Mouse (Mus musculus): ENCODE results near the gene Cpeb3. TPM values are rescaled to one million over a fixed set of nuclear protein-coding genes. Genes with fewer than 3 reads are reported as not detected.

Gene Cpeb3
- polyA plus RNA-seq, 1 experiment from 2014 or later, result 3.7 TPM

DNA sequence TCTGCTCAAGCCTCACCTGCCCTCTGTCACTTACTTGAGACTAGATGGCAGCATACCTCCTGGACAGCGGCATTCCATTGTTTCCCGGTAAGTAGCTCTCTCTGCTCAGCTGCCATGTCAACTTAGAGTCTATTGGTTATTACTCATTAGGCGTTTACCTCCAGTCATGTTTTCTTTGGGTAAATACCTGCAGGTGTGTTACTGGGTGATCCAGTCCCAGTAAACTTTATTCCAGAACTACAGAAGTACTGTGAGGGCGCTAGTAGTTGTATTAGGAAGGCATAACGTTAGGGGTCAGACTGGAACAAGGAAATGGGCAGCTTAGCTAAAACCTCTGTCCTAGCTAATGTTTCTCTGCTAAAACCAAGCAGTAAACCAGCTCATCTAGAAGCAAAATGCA is 203.8 kb downstream of the Cpeb3 start:
- Histone ChIP-seq H3K27me3 (no peaks in the 10 kb centered on the region), H3K4me3 (replicated peaks) (no peak overlapping the region), H3K36me3 (replicated peaks) (peaks cover 77% of the 10 kb centered on the region), H3K4me2 (no peak overlapping the region), H3K9ac (no peak overlapping the region), H3K27ac (no peak overlapping the region), H3K9me3 (no peaks in the 10 kb centered on the region), H3K4me1 (no peaks in the 10 kb centered on the region)
- ATAC-seq (ENCODE audit: low FRiP score), result no peak
- WGBS, result 90% methylated on average over 5 of the region's 5 CpGs

Other genes starting within 250 kb of the Cpeb3 start
- 154 and 159 TPM in 2 replicates for gene March5, start 1.1 kb downstream of the Cpeb3 start, polyA plus RNA-seq (2016; fragmentation: Nextera tagmentation; extraction: Ambion mirVana)
- 53.1 and 56.2 TPM in 2 replicates for gene Ide, start 129.3 kb upstream of the Cpeb3 start, polyA plus RNA-seq (2016; fragmentation: Nextera tagmentation; extraction: Ambion mirVana)
- 99.0 and 107 TPM in 2 replicates for gene Kif11, start 167.8 kb upstream of the Cpeb3 start, polyA plus RNA-seq (2016; fragmentation: Nextera tagmentation; extraction: Ambion mirVana)
- gene Hhex, start 226.2 kb upstream of the Cpeb3 start, polyA plus RNA-seq (2016; fragmentation: Nextera tagmentation; extraction: Ambion mirVana), result 4.8 and 5.4 TPM in 2 replicates

Measured in forebrain, embryonic 12.5 days (tissue).